Mouse (Mus musculus) limb, embryonic 14.5 days (tissue): ENCODE measurements around the gene Tmem132c. TPM values are rescaled to one million over a fixed set of nuclear protein-coding genes. Genes with fewer than 3 reads are reported as not detected.

Experiments used
- ATAC-seq: fragments of 200-750 bp; cut with Nextera tagmentation; 2 replicates; pipeline ENCODE4 v1.8.0; 2017; ENCODE audit warnings: low read depth, moderate number of reproducible peaks, moderate TSS enrichment; ENCODE audit not compliant: low FRiP score
- DNase-seq: peaks from one replicate; pipeline ENCODE4 v3.0.0-alpha.2; 2015; ENCODE audit warnings: low spot score
- H3K27ac ChIP-seq: fragments of 300-500 bp; sonication (generic); replicated peaks from 2 replicates; pipeline ENCODE4 v1.5.1; 2014; ENCODE audit warnings: low read depth, mild to moderate bottlenecking, low read length, moderate library complexity, mixed read lengths
- H3K27me3 ChIP-seq: fragments of 300-500 bp; sonication (generic); 2 replicates; pipeline ENCODE4 v1.6.1; 2014; ENCODE audit warnings: low read length, mixed read lengths; ENCODE audit not compliant: control insufficient read depth, insufficient read depth
- H3K36me3 ChIP-seq: fragments of 300-500 bp; sonication (generic); 2 replicates; pipeline ENCODE4 v1.6.1; 2014; ENCODE audit warnings: mild to moderate bottlenecking, low read length, moderate library complexity, mixed read lengths; ENCODE audit not compliant: control insufficient read depth, insufficient read depth
- H3K4me1 ChIP-seq: fragments of 300-500 bp; sonication (generic); 2 replicates; pipeline ENCODE4 v1.6.1; 2014; ENCODE audit warnings: antibody characterized with exemption, low read length, mixed read lengths; ENCODE audit not compliant: control insufficient read depth, insufficient read depth
- H3K4me2 ChIP-seq: fragments of 300-500 bp; sonication (generic); replicated peaks from 2 replicates; pipeline ENCODE4 v1.6.1; 2014; ENCODE audit warnings: low read depth, mild to moderate bottlenecking, low read length, moderate library complexity; ENCODE audit not compliant: severe bottlenecking
- H3K4me3 ChIP-seq: fragments of 300-500 bp; sonication (generic); replicated peaks from 2 replicates; pipeline ENCODE4 v1.5.1; 2014; ENCODE audit warnings: low read length
- H3K9ac ChIP-seq: fragments of 300-500 bp; sonication (generic); 2 replicates; pipeline ENCODE4 v1.6.1; 2014; ENCODE audit warnings: mild to moderate bottlenecking, low read depth, low read length, moderate library complexity; ENCODE audit not compliant: severe bottlenecking
- H3K9me3 ChIP-seq: fragments of 300-500 bp; sonication (generic); 2 replicates; pipeline ENCODE4 v1.6.1; 2016; ENCODE audit warnings: low read length; ENCODE audit not compliant: control insufficient read depth
- POLR2A ChIP-seq: fragments of 200-500 bp; IDR thresholded peaks from 2 replicates; pipeline ENCODE4 v1.8.0; 2012; ENCODE audit warnings: inconsistent platforms, mild to moderate bottlenecking, moderate library complexity, borderline replicate concordance; ENCODE audit not compliant: insufficient read depth, insufficient read length; ENCODE audit errors: extremely low read depth
- WGBS: fragments of 180-500 bp; shearing (Covaris S2); extraction: QIAGEN DNeasy Blood & Tissue Kit; methylation state at CpG from one replicate; pipeline ENCODE4 v1.1.7; 2014; 5-methylcytosine and 5-hydroxymethylcytosine counted together
- polyA plus RNA-seq, 2 experiments: library from polyadenylated mRNA; depleted of rRNA in 1 of 2; stranded (reverse) in 1 of 2; unstranded in 1 of 2; fragments of >200 nt; fragmentation: Nextera tagmentation in 1 of 2; extraction: Ambion mirVana in 1 of 2; gene quantifications; 2 replicates each; pipeline versions ENCODE4 v1.2.1 to v1.2.3; 2012 to 2014

Tmem132c gene
- polyA plus RNA-seq, 2 experiments = 27.2 to 33.2 TPM

GRCm38 (mm10) chr5:127336908-127337265 is 95.3 kb downstream of the Tmem132c start:
- H3K36me3 ChIP-seq = no peaks in the 10 kb centered on the region
- no peaks in the 10 kb centered on the region for H3K9me3 ChIP-seq
- H3K4me2 ChIP-seq = peak overlapping the region; percentile 15
- H3K27ac ChIP-seq = peak overlapping the region; percentile 58; the same call in 1 of the 2 replicates
- peak overlapping the region; percentile 17; the same call in 1 of the 2 replicates for H3K9ac ChIP-seq
- no peaks in the 10 kb centered on the region for H3K27me3 ChIP-seq
- H3K4me3 ChIP-seq = 0 out of 2 replicates have a peak overlapping the region, but pooled peaks have one; percentile 2
- TF ChIP-seq POLR2A = no peak
- 17% methylated on average over 5 of the region's 5 CpGs for WGBS
- ATAC-seq = no peak
- H3K4me1 ChIP-seq = peaks cover 31% of the 10 kb centered on the region
- no peak for DNase-seq

GRCm38 (mm10) chr5:127339016-127339435 is 97.4 kb downstream of the Tmem132c start:
- no peak for TF ChIP-seq POLR2A
- H3K9ac ChIP-seq = no peak overlapping the region
- no peaks in the 10 kb centered on the region for H3K9me3 ChIP-seq
- H3K4me2 ChIP-seq = no peak overlapping the region
- H3K4me3 ChIP-seq = no peak overlapping the region
- WGBS = 6% methylated on average over 5 of the region's 5 CpGs
- ATAC-seq (no peak), DNase-seq (no peak)
- no peaks in the 10 kb centered on the region for H3K27me3 ChIP-seq
- H3K27ac ChIP-seq = peak overlapping the region; percentile 27; the same call in 1 of the 2 replicates
- peaks cover 31% of the 10 kb centered on the region for H3K4me1 ChIP-seq
- no peaks in the 10 kb centered on the region for H3K36me3 ChIP-seq

- Histone ChIP-seq H3K27me3 (no peaks in the 10 kb centered on the region), H3K9me3 (no peaks in the 10 kb centered on the region), H3K27ac (no peak overlapping the region), H3K4me2 (no peak overlapping the region), H3K4me1 (peaks cover 25% of the 10 kb centered on the region), H3K9ac (no peak overlapping the region), H3K4me3 (no peak overlapping the region), H3K36me3 (no peaks in the 10 kb centered on the region)
- ATAC-seq (no peak), DNase-seq (no peak)
- WGBS = 44% methylated on average over 3 of the region's 3 CpGs
- TF ChIP-seq POLR2A = no peak
Observed at GRCm38 (mm10) chr5:127341158-127341557, 99.5 kb downstream of the Tmem132c start.

GRCm38 (mm10) chr5:127344721-127345120 is 103.1 kb downstream of the Tmem132c start:
- Histone ChIP-seq H3K27me3 (no peaks in the 10 kb centered on the region), H3K9ac (no peak overlapping the region), H3K4me3 (no peak overlapping the region), H3K36me3 (no peaks in the 10 kb centered on the region), H3K27ac (no peak overlapping the region), H3K4me2 (no peak overlapping the region), H3K9me3 (no peaks in the 10 kb centered on the region), H3K4me1 (peaks cover 15% of the 10 kb centered on the region)
- DNase-seq = no peak
- ATAC-seq = no peak
- WGBS = 44% methylated on average over 2 of the region's 2 CpGs
- TF ChIP-seq POLR2A = no peak

- 79% methylated on average over 2 of the region's 2 CpGs for WGBS
- Histone ChIP-seq H3K9me3 (no peaks in the 10 kb centered on the region), H3K4me1 (peaks cover 13% of the 10 kb centered on the region), H3K4me2 (no peak overlapping the region), H3K36me3 (no peaks in the 10 kb centered on the region), H3K27me3 (no peaks in the 10 kb centered on the region), H3K4me3 (no peak overlapping the region), H3K27ac (no peak overlapping the region), H3K9ac (no peak overlapping the region)
- TF ChIP-seq POLR2A = no peak
- ATAC-seq = no peak
- DNase-seq = no peak
Observed at GRCm38 (mm10) chr5:127346364-127346763, 104.8 kb downstream of the Tmem132c start.
